ENCODE assay signal across 8 mouse cellular contexts in the genomic region with DNA sequence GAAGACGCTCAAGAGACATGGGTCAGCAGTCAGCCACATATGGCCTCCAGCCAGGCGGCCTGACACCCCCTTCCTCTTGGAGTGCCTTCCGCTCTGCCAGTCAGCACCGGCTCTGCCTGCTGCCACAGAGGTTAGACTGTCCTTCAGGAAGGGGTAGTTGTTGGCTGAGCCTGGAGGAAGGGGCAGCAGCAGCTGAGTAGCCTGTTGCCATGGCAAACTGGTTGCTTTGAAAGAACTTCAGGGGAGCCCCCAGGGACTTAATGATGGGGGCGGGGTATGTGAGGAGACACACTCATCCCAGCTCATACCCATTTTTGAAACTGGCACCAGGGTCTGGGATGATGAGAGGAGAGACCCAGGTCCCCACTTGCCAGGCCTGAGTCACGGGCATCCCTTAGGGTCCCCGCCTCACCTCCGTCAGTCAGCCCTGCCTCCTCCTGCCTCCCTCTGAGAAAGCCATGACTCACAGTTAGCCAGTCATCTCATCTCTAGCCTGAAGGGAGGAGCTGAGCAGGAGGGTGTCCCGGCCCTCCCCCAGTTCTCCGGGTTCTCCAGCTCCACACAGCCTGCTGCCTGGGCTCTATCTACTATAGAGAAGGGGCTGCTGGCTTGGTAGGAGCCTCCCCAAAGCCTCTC. TPM values are rescaled to one million over a fixed set of nuclear protein-coding genes. Genes with fewer than 3 reads are reported as not detected.
DNase-seq lines count a peak whose midpoint lies in the region; ATAC-seq and TF ChIP-seq lines count a peak whose summit lies in the region.

No protein-coding gene starts in this region.

- peak; percentile 61 for DNase-seq in layer of hippocampus, adult 11-12 months (ENCODE audit: low spot score)
- DNase-seq in layer of hippocampus, postnatal 25 days (ENCODE audit: extremely low spot score in 1 of 2, low spot score in 1 of 2), result no peak
- DNase-seq in brain, embryonic 14.5 days (ENCODE audit: low read depth), result peak; percentile 87
- DNase-seq in frontal cortex, adult 2 months (ENCODE audit: extremely low spot score in 1 of 2, low spot score in 1 of 2), result peak; percentile 57 to 76

- peak overlapping the region; percentile 48 for H3K4me2 ChIP-seq in hindbrain, embryonic 16.5 days (ENCODE audit: low read length)
- peak overlapping the region; percentile 23 for H3K4me2 ChIP-seq in limb, embryonic 13.5 days (replicated peaks)
- peak overlapping the region; percentile 46 for H3K4me2 ChIP-seq in midbrain, embryonic 16.5 days (ENCODE audit: low read length)

- peak overlapping the region; percentile 73 for H3K27ac ChIP-seq in hindbrain, embryonic 16.5 days (ENCODE audit: low read depth, low read length)
- H3K27ac ChIP-seq in limb, embryonic 13.5 days, result no peak overlapping the region
- peak overlapping the region; percentile 54 for H3K27ac ChIP-seq in midbrain, embryonic 16.5 days (ENCODE audit: low read length)

- H3K36me3 ChIP-seq in hindbrain, embryonic 16.5 days (ENCODE audit: control insufficient read depth, insufficient read depth, low read length), result no peaks in the 10 kb centered on the region
- no peaks in the 10 kb centered on the region for H3K36me3 ChIP-seq in limb, embryonic 13.5 days
- H3K36me3 ChIP-seq in midbrain, embryonic 16.5 days (ENCODE audit: control insufficient read depth, insufficient read depth, low read length), result no peaks in the 10 kb centered on the region

- peak overlapping the region; percentile 49 for H3K9ac ChIP-seq in hindbrain, embryonic 16.5 days (ENCODE audit: low read depth, low read length)
- H3K9ac ChIP-seq in limb, embryonic 13.5 days, result 0 out of 2 replicates have a peak overlapping the region, but pooled peaks have one; percentile 39
- H3K9ac ChIP-seq in midbrain, embryonic 16.5 days (ENCODE audit: low read depth, low read length), result peak overlapping the region; percentile 46

- no peak for TF ChIP-seq CTCF in brain, embryonic 14.5 days (IDR thresholded peaks at IDR 0.05; ENCODE audit: borderline replicate concordance, extremely low read depth, insufficient read depth, insufficient read length)

- H3K4me1 ChIP-seq in hindbrain, embryonic 16.5 days (ENCODE audit: control insufficient read depth, insufficient read depth, low read depth, low read length), result peaks cover 39% of the 10 kb centered on the region
- peaks cover 24% of the 10 kb centered on the region for H3K4me1 ChIP-seq in limb, embryonic 13.5 days
- H3K4me1 ChIP-seq in midbrain, embryonic 16.5 days (ENCODE audit: control insufficient read depth, insufficient read depth, low read length), result peaks cover 31% of the 10 kb centered on the region

- TF ChIP-seq POLR2A in brain, embryonic 14.5 days (IDR thresholded peaks at IDR 0.05; ENCODE audit: borderline replicate concordance, extremely low read depth, insufficient read depth, insufficient read length, poor library complexity, severe bottlenecking), result no peak

- WGBS in hindbrain, embryonic 16.5 days, result 7% methylated on average over 10 of the region's 10 CpGs
- 29% methylated on average over 10 of the region's 10 CpGs for WGBS in limb, embryonic 13.5 days
- whole genome bisulfite sequencing in midbrain, embryonic 16.5 days, result 6% methylated on average over 10 of the region's 10 CpGs

- ATAC-seq in hindbrain, embryonic 16.5 days, result peak; percentile 86
- peak; percentile 62; the same call in 1 of the 2 replicates for ATAC-seq in limb, embryonic 13.5 days (ENCODE audit: low FRiP score, low read depth)
- peak; percentile 79 for ATAC-seq in midbrain, embryonic 16.5 days
- no peak for ATAC-seq in CD4-positive, CD25-positive, alpha-beta regulatory T cell, adult 4 months

- H3K27me3 ChIP-seq in hindbrain, embryonic 16.5 days (replicated peaks; ENCODE audit: control insufficient read depth, insufficient read depth, low read length), result no peaks in the 10 kb centered on the region
- H3K27me3 ChIP-seq in limb, embryonic 13.5 days, result 0 out of 2 replicates have a peak, but pooled peaks cover 3% of the 10 kb centered on the region
- H3K27me3 ChIP-seq in midbrain, embryonic 16.5 days (ENCODE audit: control insufficient read depth, insufficient read depth, low read depth, low read length), result no peaks in the 10 kb centered on the region

- H3K9me3 ChIP-seq in hindbrain, embryonic 16.5 days (ENCODE audit: control insufficient read depth, low read length), result no peaks in the 10 kb centered on the region
- no peaks in the 10 kb centered on the region for H3K9me3 ChIP-seq in limb, embryonic 13.5 days
- H3K9me3 ChIP-seq in midbrain, embryonic 16.5 days (replicated peaks; ENCODE audit: control insufficient read depth, low read length, poor library complexity, severe bottlenecking), result no peaks in the 10 kb centered on the region

- H3K4me3 ChIP-seq in hindbrain, embryonic 16.5 days (ENCODE audit: low read length), result peak overlapping the region; percentile 20
- H3K4me3 ChIP-seq in limb, embryonic 13.5 days, result no peak overlapping the region
- peak overlapping the region; percentile 18 for H3K4me3 ChIP-seq in midbrain, embryonic 16.5 days (ENCODE audit: low read depth, low read length)

RNA-seq across cellular contexts. Expression of gene Adgrg1, which starts 9.4 kb away (rescaled TPM):
- total RNA-seq in layer of hippocampus, postnatal 25 days (2021), result 100 to 1,000 TPM; 101 to 103 TPM
- polyA plus RNA-seq in brain, embryonic 14.5 days (2012; rRNA removed), result 468 and 636 TPM in 2 replicates
- polyA plus RNA-seq in frontal cortex, adult 2 months (2012; rRNA removed), result 127 and 147 TPM in 2 replicates
- polyA plus RNA-seq in hindbrain, embryonic 16.5 days (2015; fragmentation: Nextera tagmentation; extraction: Ambion mirVana), result 112 and 135 TPM in 2 replicates
- polyA plus RNA-seq in limb, embryonic 13.5 days (2015; fragmentation: Nextera tagmentation; extraction: Ambion mirVana), result 7.9 and 8.7 TPM in 2 replicates
- 147 and 153 TPM in 2 replicates for polyA plus RNA-seq in midbrain, embryonic 16.5 days (2015; fragmentation: Nextera tagmentation; extraction: Ambion mirVana)
- 1 to 10 TPM; 4.6 to 8.4 TPM for polyA plus RNA-seq in CD4-positive, CD25-positive, alpha-beta regulatory T cell, adult 4 months (2017; shearing (Covaris generic))

RNA-seq across cellular contexts. Expression of gene Adgrg3, which starts 33.5 kb away (rescaled TPM):
- total RNA-seq in layer of hippocampus, postnatal 25 days (2021), result under 1 TPM; 0.21 to 0.22 TPM
- polyA plus RNA-seq in brain, embryonic 14.5 days (2012; rRNA removed), result 2.1 and 3.0 TPM in 2 replicates
- polyA plus RNA-seq in frontal cortex, adult 2 months (2012; rRNA removed), result 0.54 and 0.59 TPM in 2 replicates
- 1.2 and 1.3 TPM in 2 replicates for polyA plus RNA-seq in hindbrain, embryonic 16.5 days (2015; fragmentation: Nextera tagmentation; extraction: Ambion mirVana)
- polyA plus RNA-seq in limb, embryonic 13.5 days (2015; fragmentation: Nextera tagmentation; extraction: Ambion mirVana), result 3.0 and 3.3 TPM in 2 replicates
- polyA plus RNA-seq in midbrain, embryonic 16.5 days (2015; fragmentation: Nextera tagmentation; extraction: Ambion mirVana), result 0.56 and 0.64 TPM in 2 replicates
- polyA plus RNA-seq in CD4-positive, CD25-positive, alpha-beta regulatory T cell, adult 4 months (2017; shearing (Covaris generic)), result under 1 TPM in 1 of 2 experiments, not detected in 1; 0.51 TPM

Comparison
In these comparisons a context has a peak if more than half of its experiments do, and no peak if none do; other contexts are left out.
1. DNase-seq: peak in layer of hippocampus, adult 11-12 months (single experiment), brain, embryonic 14.5 days (single experiment) and frontal cortex, adult 2 months (2 of 2); none in layer of hippocampus, postnatal 25 days (0 of 2).
2. RNA of gene Adgrg1, which starts 9.4 kb away (polyA plus RNA-seq): 468 to 636 TPM in brain, embryonic 14.5 days, 147 to 153 TPM in midbrain, embryonic 16.5 days, 127 to 147 TPM in frontal cortex, adult 2 months and 112 to 135 TPM in hindbrain, embryonic 16.5 days; 4.6 to 8.4 TPM in CD4-positive, CD25-positive, alpha-beta regulatory T cell, adult 4 months and 7.9 to 8.7 TPM in limb, embryonic 13.5 days; every median in the first group is over 10 times any median in the second.
3. Peak in every context shown above with its lines, with median percentiles within 50 percentile points of each other: H3K4me2 ChIP-seq and H3K9ac ChIP-seq.